24 mouse cellular contexts compared by ENCODE assay signal in genomic region chr8:122049266-122049665, GRCm38 (mm10).
DNase-seq lines count a peak whose midpoint lies in the region; ATAC-seq lines count a peak whose summit lies in the region.
"Had no signal": no experiment of that assay in that cellular context is flagged by ENCODE, and none has a peak within 500 bp of the region (broad histone marks: within the 10 kb centered on the region; RNA-seq: fewer than 3 reads in every experiment).

No protein-coding gene starts in this region.

- intact Hi-C loops in left cerebral cortex, postnatal 4 days (cut with DNase I): no loop called here
- intact Hi-C loops in left cerebral cortex, postnatal 10 days (cut with DNase I): no loop called here

- no peaks in the 10 kb centered on the region for H3K36me3 ChIP-seq in kidney, embryonic 15.5 days
- H3K36me3 ChIP-seq: embryonic facial prominence, embryonic 13.5 days; forebrain, embryonic 12.5 days; intestine, embryonic 15.5 days; limb, embryonic 12.5 days; liver, embryonic 15.5 days; neural tube, embryonic 12.5 days had no signal

- no peak overlapping the region for H3K4me2 ChIP-seq in kidney, embryonic 15.5 days
- H3K4me2 ChIP-seq: embryonic facial prominence, embryonic 13.5 days; forebrain, embryonic 12.5 days; intestine, embryonic 15.5 days; limb, embryonic 12.5 days; liver, embryonic 15.5 days; lung, embryonic 14.5 days; neural tube, embryonic 12.5 days had no signal

- 83% methylated on average over 4 of the region's 4 CpGs for WGBS in kidney, embryonic 15.5 days

- no peak overlapping the region for H3K4me3 ChIP-seq in kidney, embryonic 15.5 days (replicated peaks)
- H3K4me3 ChIP-seq: embryonic facial prominence, embryonic 13.5 days; forebrain, embryonic 12.5 days; intestine, embryonic 15.5 days; limb, embryonic 12.5 days; liver, embryonic 15.5 days; neural tube, embryonic 12.5 days had no signal

- no peak for ATAC-seq in kidney, embryonic 15.5 days (replicated peaks; ENCODE audit: low FRiP score)
- ATAC-seq: CD4-positive, CD25-positive, alpha-beta regulatory T cell, adult 4 months; forebrain, postnatal 0 days; intestine, embryonic 15.5 days; midbrain, embryonic 16.5 days had no signal

- no peak overlapping the region for H3K27ac ChIP-seq in kidney, embryonic 15.5 days
- H3K27ac ChIP-seq: embryonic facial prominence, embryonic 13.5 days; forebrain, embryonic 12.5 days; hindbrain, postnatal 0 days; intestine, embryonic 15.5 days; limb, embryonic 12.5 days; liver, embryonic 15.5 days; neural tube, embryonic 12.5 days had no signal

- H3K9me3 ChIP-seq in kidney, embryonic 15.5 days (replicated peaks): no peaks in the 10 kb centered on the region
- H3K9me3 ChIP-seq: embryonic facial prominence, embryonic 13.5 days; forebrain, embryonic 12.5 days; intestine, embryonic 15.5 days; limb, embryonic 12.5 days; liver, embryonic 15.5 days; neural tube, embryonic 12.5 days had no signal

- peak; percentile 67 for DNase-seq in left cerebral cortex, postnatal 4 days
- no peak for DNase-seq in left cerebral cortex, postnatal 10 days (ENCODE audit: extremely low spot score in 1 of 2, low spot score in 2 of 2)
- DNase-seq in cerebellum, adult 11-12 months: peak; percentile 57
- peak; percentile 62 for DNase-seq in cerebellum, adult 9-10 months
- peak; percentile 48 to 57 for DNase-seq in cerebellum, postnatal 36 days
- DNase-seq in adrenal gland, adult (ENCODE audit: inconsistent age in 2 of 2, low spot score in 1 of 2): no peak
- DNase-seq: adrenal gland, postnatal 36 days; forebrain, postnatal 0 days; gastrocnemius, postnatal 10 days; heart, postnatal 14 days; kidney, adult 8-10 months; kidney, postnatal 10 days; lung, embryonic 14.5 days; lung, postnatal 14 days had no signal

- H3K9ac ChIP-seq in kidney, embryonic 15.5 days: no peak overlapping the region
- H3K9ac ChIP-seq: embryonic facial prominence, embryonic 13.5 days; forebrain, embryonic 12.5 days; forebrain, postnatal 0 days; intestine, embryonic 15.5 days; limb, embryonic 12.5 days; liver, embryonic 15.5 days; lung, embryonic 14.5 days; neural tube, embryonic 12.5 days had no signal

- no peaks in the 10 kb centered on the region; the same call in 1 of the 2 replicates for H3K27me3 ChIP-seq in kidney, embryonic 15.5 days
- H3K27me3 ChIP-seq: embryonic facial prominence, embryonic 13.5 days; forebrain, embryonic 12.5 days; intestine, embryonic 15.5 days; liver, embryonic 15.5 days; neural tube, embryonic 12.5 days had no signal

- peaks cover 4% of the 10 kb centered on the region; the same call in 1 of the 2 replicates for H3K4me1 ChIP-seq in kidney, embryonic 15.5 days
- H3K4me1 ChIP-seq: forebrain, embryonic 12.5 days; liver, embryonic 15.5 days; neural tube, embryonic 12.5 days had no signal

Comparison
In these comparisons a context has a peak if more than half of its experiments do, and no peak if none do; other contexts are left out.
1. DNase-seq: peak in left cerebral cortex, postnatal 4 days (single experiment), cerebellum, adult 11-12 months (single experiment), cerebellum, adult 9-10 months (single experiment) and cerebellum, postnatal 36 days (2 of 2); none in left cerebral cortex, postnatal 10 days (0 of 2) and adrenal gland, adult (0 of 2).